Mouse (Mus musculus) testis, adult 2 months (tissue): ENCODE results near the gene 1500009C09Rik. TPM values are rescaled to one million over a fixed set of nuclear protein-coding genes. Genes with fewer than 3 reads are reported as not detected.

Experiments
- H3K27ac ChIP-seq: fragments of 200-500 bp; 2 replicates; pipeline ENCODE4 v1.5.1; 2012; ENCODE audit warnings: low read depth, low read length; ENCODE audit not compliant: control insufficient read depth, insufficient read depth
- H3K27me3 ChIP-seq: fragments of 200-500 bp; 2 replicates; pipeline ENCODE4 v1.6.1; 2012; ENCODE audit warnings: mild to moderate bottlenecking, low read length, moderate library complexity; ENCODE audit not compliant: control insufficient read depth, insufficient read depth
- H3K36me3 ChIP-seq: fragments of 200-500 bp; 2 replicates; pipeline ENCODE4 v1.6.1; 2012; ENCODE audit warnings: mild to moderate bottlenecking, low read length; ENCODE audit not compliant: control insufficient read depth, insufficient read depth
- H3K4me1 ChIP-seq: fragments of 200-500 bp; 2 replicates; pipeline ENCODE4 v1.6.1; 2012; ENCODE audit warnings: low read length; ENCODE audit not compliant: control insufficient read depth, insufficient read depth
- H3K4me3 ChIP-seq: fragments of 200-500 bp; 2 replicates; pipeline ENCODE4 v1.5.1; 2012; ENCODE audit warnings: low read depth, mild to moderate bottlenecking, low read length, moderate library complexity, mixed read lengths; ENCODE audit not compliant: control insufficient read depth
- CTCF ChIP-seq: fragments of 200-500 bp; IDR thresholded peaks from 2 replicates; pipeline ENCODE4 v1.5.1; 2012; ENCODE audit warnings: low read depth, mild to moderate bottlenecking, inconsistent platforms, low read length, moderate library complexity; ENCODE audit not compliant: control insufficient read depth, insufficient read depth, insufficient replicate concordance
- POLR2A ChIP-seq: fragments of 200-500 bp; IDR thresholded peaks from 2 replicates; pipeline ENCODE4 v1.6.1; 2012; ENCODE audit warnings: low read depth, mild to moderate bottlenecking, inconsistent platforms, low read length, moderate library complexity; ENCODE audit not compliant: control insufficient read depth
- polyA plus RNA-seq: library from polyadenylated mRNA; depleted of rRNA; stranded (reverse); fragments of >200 nt; gene quantifications from 2 replicates; pipeline ENCODE4 v1.2.3, GENCODE M21; 2012; rRNA removed

1500009C09Rik gene
- polyA plus RNA-seq = 7.8 and 9.4 TPM in 2 replicates

DNA sequence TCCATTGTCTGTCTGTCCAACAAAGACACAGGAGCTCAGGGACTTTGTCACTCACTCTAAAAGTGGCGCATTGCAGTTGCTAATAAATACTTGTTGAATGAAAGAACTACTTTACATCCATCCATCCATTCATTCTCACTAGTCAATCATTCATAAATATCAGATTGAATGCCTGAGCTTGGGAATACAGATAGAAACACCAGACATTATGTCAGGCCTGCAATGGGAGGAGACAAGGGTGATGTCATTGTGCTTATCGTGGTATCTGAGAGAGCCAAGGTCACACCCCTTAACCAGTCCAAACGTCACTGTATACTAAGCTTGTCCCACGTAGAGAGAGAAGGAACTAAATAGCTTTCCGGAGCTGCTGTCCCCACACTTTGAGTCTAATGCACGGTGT lies at the start of gene 1500009C09Rik:
Gene 1500009C09Rik, plus strand, starts transcription at position 301 of the 400 bp plus-strand sequence.
- Histone ChIP-seq H3K36me3 (no peaks in the 10 kb centered on the region), H3K4me3 (no peak within 1 kb of the TSS), H3K4me1 (no peaks in the 10 kb centered on the region; the same call in 1 of the 2 replicates), H3K27me3 (no peaks in the 10 kb centered on the region), H3K27ac (no peak within 1 kb of the TSS)
- TF ChIP-seq POLR2A (no peak), CTCF (no peak)

DNA sequence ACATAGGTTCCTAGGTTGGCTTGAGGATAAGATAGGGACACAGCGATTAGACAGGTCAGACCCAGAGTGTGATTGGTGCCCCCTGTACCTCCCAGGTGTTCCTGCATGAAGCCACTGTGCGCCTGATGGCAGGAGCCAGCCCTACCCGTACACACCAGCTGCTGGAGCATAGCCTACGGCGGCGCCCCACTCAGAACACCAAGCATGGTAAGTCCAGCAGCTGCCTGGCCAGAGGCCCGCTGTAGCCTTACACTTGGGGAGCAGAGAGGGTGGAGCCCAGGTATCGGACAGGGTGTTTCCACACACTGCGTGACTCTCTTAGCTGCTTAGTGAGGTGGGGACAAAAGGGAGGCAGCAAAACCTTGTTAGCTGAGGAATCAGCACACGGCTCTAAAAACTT lies 49.1 kb upstream of the 1500009C09Rik start:
- no peaks in the 10 kb centered on the region for H3K36me3 ChIP-seq
- no peak overlapping the region for H3K4me3 ChIP-seq
- H3K4me1 ChIP-seq = peaks cover 12% of the 10 kb centered on the region
- no peaks in the 10 kb centered on the region for H3K27me3 ChIP-seq
- no peak overlapping the region for H3K27ac ChIP-seq
- no peak for TF ChIP-seq CTCF
- no peak for TF ChIP-seq POLR2A

DNA sequence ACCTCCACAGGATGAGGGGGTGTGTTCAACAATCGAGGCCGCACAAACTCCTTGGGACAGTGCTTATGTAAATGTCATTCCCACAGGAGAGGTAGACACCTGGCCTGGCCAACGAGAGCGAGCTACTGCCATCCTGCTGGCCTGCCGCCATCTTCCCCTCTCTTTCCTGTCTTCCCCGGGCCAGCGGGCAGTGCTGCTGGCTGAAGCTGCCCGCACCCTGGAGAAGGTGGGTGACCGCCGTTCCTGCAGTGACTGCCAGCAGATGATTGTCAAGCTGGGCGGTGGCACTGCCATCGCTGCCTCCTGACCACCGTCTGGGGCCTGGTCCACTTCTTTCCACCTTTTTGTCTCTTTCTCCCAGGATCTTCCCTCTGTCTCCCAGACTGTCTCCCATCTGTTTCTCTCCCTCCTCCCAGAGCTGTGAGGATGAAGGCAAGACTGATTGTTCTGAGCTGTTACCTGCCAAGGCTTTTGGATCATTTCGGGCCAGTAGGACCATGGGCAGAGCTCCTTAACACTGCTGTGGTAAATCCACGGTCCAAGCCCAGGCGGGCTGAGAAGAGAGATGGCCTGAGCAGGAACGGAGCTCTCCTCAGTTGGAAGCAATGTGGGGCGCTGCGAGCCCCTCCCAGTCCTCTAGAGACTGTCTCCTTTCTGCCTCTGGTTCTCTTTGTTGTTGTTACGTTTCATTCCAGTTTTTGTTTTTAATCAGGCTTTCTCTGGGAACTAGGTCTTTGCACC lies 48.4 kb upstream of the 1500009C09Rik start:
- Histone ChIP-seq H3K27me3 (no peaks in the 10 kb centered on the region), H3K4me3 (no peak overlapping the region), H3K27ac (no peak overlapping the region), H3K36me3 (no peaks in the 10 kb centered on the region), H3K4me1 (peaks cover 12% of the 10 kb centered on the region)
- no peak for TF ChIP-seq CTCF
- no peak for TF ChIP-seq POLR2A

DNA sequence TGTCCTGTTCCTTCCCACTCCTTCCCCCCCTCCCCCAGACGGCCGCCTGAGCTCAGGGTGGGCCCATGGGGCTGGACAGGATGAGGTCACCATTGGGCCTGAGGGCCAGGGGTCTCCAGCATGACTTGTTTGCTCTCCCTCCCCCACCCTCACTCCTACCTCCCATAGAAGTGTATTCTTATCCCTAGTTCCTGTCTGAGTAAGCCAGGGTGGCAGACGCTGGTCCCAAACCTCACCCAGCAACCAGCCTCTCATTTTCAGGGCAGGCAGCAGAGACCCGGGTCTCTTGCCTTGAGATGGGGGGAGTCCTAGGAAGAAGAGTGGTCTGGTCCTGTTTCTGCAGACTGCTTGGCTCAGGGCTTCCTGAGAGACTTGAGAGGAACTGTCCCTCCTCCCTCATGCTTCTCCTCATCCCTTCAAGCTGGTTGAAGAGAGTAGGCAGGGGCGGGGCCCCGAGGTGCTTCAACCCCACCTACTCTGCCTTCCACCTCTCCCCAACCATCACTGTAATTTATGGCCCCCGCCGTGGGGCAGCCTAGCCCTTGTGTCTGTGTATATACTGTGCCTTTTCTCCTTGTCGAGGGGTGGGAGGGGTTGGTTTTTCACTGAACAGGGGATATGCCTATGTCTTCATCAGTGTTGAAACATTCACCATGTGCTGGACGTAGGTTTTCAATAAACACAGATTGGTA lies 47.4 kb upstream of the 1500009C09Rik start:
- TF ChIP-seq CTCF = no peak
- no peak for TF ChIP-seq POLR2A
- peaks cover 12% of the 10 kb centered on the region for H3K4me1 ChIP-seq
- no peaks in the 10 kb centered on the region for H3K36me3 ChIP-seq
- H3K27ac ChIP-seq = no peak overlapping the region
- H3K4me3 ChIP-seq = no peak overlapping the region
- H3K27me3 ChIP-seq = no peaks in the 10 kb centered on the region

DNA sequence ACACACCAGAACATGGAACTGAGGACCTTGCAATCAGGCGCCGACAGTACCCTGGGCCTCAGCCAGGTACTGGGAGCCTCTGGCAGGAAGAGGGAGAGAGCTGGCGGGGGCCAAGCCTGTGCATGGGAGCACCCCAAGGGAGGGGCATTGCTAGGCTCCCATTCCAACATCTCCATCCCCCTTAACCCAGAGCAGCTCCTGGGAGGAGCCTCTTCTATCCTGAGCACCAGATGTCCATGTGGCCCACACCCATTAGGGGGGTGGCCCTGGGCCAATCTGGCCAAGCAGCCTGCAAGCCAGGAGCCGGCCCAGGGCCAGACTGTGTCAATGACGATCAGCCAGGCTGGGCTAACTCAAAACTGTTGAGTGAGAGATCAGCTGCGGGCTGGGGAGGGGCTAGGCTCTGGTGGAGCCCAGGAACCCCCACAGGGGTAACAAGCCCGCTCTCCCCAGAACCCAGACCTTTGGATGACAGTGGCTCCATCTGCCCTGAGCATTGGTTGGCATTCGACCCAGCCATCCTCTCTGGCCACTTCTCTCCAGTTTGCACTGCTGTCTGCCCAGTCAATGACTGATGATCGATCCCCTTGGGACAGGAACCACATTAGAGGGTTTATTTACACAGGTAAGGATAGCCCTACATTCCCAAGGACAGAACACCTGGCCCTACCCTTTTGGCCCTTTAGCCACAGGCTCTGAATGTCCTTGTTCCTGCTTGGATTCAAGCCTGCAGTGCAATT lies 45.7 kb upstream of the 1500009C09Rik start:
- Histone ChIP-seq H3K4me1 (peaks cover 14% of the 10 kb centered on the region), H3K27ac (no peak overlapping the region), H3K36me3 (no peaks in the 10 kb centered on the region), H3K4me3 (no peak overlapping the region), H3K27me3 (no peaks in the 10 kb centered on the region)
- TF ChIP-seq CTCF (no peak), POLR2A (no peak)

DNA sequence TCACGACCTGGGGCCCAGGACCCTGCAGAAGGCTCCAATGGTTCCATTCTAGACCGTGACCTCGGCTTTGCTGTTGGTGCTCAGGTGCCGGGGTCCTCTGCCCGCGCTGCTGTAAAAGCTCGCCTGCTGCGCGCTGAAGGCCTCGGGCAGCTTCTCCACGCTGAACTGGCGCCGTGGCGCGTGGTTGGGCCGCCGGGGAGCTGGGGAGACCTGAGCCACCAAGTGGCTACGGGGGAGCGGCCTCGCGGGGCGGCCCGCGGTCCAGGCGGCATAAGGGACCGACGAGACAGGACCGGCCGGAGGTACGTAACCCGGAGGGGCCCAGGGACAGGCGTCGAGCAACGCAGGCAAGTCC lies 45.1 kb upstream of the 1500009C09Rik start:
- Histone ChIP-seq H3K27me3 (no peaks in the 10 kb centered on the region), H3K4me3 (no peak overlapping the region; the same call in 1 of the 2 replicates), H3K4me1 (peaks cover 19% of the 10 kb centered on the region), H3K27ac (no peak overlapping the region), H3K36me3 (no peaks in the 10 kb centered on the region)
- no peak for TF ChIP-seq CTCF
- TF ChIP-seq POLR2A = no peak

DNA sequence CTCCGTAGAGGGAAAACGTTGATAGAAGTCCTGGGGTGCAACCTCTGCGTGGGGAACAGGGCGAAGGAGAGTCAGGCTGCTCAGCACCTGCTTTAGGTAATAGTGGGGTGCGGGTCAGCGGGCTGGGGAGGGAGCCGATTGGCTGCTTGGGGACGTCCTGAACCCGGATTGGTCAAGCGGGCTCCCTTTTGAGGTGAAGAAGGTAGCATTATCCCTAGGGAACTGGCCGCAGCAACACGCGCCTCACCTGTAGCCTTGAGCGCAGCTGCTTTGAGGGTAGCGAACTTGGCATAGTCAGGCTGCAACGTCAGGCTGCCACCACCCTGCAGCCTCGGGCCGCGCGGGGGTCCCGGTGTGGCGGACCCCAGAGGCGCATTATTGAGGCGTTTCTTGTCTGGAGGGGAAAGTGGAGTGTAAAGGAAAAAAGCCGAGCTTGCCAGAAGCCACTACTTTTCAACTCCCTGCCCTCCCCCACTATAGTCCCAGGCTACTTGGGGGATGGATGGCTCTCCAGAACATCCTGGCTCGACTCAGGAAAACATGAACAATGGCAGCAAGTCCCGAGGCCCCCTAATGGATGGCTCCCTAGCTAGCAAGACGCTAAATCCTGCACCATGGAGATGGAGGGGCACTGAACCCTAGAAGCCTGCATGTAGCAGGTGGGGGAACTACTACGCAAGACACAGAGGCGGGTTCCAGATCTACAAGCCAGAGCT lies 44.5 kb upstream of the 1500009C09Rik start:
- Histone ChIP-seq H3K4me3 (no peak overlapping the region; the same call in 1 of the 2 replicates), H3K36me3 (no peaks in the 10 kb centered on the region), H3K27me3 (no peaks in the 10 kb centered on the region), H3K27ac (no peak overlapping the region), H3K4me1 (peaks cover 24% of the 10 kb centered on the region)
- no peak for TF ChIP-seq CTCF
- TF ChIP-seq POLR2A = no peak
